Mouse (Mus musculus) liver, adult 2 months (tissue): ENCODE data around the gene Slc26a8.

Experiments used
- CTCF ChIP-seq: fragments of 200-500 bp; IDR thresholded peaks from 2 replicates; pipeline ENCODE4 v1.5.1; 2011; ENCODE audit warnings: low read depth, low read length, control low read depth
- POLR2A ChIP-seq: fragments of 200-500 bp; IDR thresholded peaks from 2 replicates; pipeline ENCODE4 v1.6.1; 2011; ENCODE audit warnings: low read length, control low read depth; ENCODE audit not compliant: insufficient read depth; ENCODE audit errors: extremely low read depth

GRCm38 (mm10) chr17:28601557-28602250 is 88.3 kb downstream of the Slc26a8 start:
- TF ChIP-seq CTCF (no peak), POLR2A (no peak)
